Mouse (Mus musculus) lung, postnatal 25 days (tissue): ENCODE measurements at regions not wholly inside any gene's neighbourhood (a gene's known extent, or its start where the extent isn't known, plus 50 kb on each side); places are given as distances from the start of the nearest gene placed in this dataset.

Experiments
- DNase-seq: peaks from one replicate; pipeline ENCODE4 v3.0.0; 2022; ENCODE audit warnings: low spot score

DNA sequence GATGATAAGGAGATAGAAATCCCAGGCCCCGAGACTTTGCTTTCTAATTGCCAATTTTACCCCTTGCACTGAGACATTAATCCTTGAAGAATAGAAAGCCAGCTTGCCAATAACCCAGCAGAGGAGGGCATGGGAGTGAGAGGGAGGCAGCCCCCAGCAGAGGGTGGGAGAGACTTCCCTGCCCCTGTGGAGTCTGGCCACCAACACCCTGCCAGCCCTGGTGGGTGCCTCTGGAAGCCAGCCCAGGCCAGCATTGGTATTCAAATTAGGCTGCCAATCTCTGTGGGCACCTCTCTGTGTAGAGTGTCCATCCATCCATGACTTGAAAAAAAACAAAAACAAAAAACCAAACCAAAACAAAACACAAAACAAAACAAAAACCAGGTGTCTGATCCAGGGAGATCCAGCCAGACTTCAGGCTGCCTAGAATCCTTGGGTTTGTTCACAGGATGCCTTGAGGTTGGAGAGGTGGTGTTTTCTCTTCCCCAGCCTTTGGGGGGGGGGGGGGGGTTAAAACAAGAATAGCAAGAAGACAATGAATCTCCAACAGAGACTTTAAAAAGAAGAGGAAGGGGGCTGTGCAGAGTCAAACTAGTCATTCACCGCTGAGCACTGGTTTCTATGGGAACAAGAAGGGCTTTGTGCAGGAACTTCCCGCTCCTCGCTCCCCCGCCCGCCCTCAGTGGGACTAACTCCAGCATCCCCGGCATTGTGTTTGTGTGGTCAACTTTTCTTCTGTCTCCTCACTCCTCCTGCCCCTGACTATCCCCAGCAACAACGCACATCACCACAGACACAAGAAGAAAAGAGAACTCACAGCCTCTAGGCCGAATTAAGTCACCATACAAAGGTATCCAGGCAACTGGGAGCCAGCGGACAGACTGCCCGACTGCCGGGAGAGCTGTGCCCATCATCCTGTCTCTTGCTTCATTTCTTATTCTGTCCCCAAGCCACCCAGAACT is 236.3 kb upstream of the Pabpc6 start:
- no peak for DNase-seq

DNA sequence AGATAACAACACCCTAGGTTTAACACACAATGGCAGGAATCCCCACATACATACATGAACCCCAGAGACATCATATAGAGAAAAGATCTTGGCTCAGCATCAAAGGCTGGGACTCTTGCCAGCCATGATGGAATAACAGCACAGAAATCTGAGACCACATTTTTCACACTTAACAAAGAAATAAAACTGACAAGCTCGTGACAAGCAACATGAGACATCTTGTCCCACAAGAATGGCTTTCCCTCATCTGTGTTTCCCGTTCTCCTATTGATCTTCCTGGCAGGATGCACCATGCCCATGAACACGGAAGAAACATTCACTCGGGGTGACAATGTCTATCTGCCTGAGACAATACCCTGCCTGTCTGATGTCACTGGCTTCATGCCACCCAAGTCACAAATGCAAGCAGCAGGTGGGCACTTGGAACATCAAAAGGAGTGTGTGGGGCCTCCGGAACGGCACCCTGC is 235.0 kb upstream of the Pabpc6 start:
- DNase-seq, result peak; percentile 69

DNA sequence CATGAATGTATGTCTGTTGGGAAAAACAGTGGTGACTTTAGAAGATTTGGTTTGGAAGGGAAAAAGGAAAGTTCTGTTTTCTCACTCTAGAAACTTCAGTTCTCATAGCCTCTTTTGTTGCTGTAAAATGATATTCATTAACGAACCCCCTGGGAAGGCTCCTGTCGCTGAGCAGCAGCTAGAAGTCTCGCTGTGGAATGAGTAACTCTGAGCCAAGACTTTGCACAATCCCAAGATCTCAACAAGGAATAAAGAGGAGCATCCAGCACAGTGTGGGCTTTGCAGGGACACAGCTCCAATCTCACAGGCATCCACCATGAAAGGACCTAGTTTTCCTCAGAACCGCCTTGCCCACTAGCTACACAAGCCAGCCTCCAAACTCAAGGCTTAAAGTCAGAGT is 233.8 kb upstream of the Pabpc6 start:
- no peak for DNase-seq

DNA sequence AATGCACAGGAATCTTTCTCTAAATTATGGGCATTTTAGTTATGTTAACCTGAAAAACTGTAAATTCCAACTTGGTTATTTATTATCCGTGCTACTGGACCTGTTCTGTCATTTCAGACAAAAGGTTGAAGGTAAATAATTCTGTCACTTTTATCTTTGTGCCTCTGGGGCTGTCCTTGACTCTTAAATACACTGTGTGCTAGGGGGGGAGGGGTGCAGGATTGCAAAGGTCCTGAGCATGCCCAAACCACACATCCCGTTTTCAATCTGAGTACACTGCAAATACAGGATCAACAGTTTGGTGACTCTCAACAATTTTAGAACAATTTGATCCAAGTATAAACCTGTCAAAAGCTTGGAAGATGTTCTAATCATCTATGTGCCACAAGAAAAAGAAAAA is 227.4 kb upstream of the Pabpc6 start:
- DNase-seq, result no peak

DNA sequence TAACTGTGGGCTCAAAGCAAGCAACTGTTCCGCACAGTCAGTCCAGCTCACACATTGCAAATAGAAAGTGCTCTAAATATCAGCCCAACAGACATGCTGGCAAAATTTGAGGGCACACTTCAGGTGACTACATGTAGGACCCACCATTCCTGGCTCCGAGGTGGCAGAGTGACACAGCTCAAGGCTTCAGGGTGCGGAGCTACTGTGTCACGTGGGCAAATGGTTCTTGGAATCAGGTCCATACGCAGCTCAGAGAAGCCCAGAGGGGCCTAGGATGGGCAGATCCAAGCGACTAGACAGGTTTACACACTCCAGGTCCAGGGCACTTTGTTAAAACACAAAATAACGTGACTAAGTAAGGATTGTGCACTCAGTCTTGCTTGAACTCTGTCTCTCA is 226.2 kb upstream of the Pabpc6 start:
- DNase-seq, result no peak

DNA sequence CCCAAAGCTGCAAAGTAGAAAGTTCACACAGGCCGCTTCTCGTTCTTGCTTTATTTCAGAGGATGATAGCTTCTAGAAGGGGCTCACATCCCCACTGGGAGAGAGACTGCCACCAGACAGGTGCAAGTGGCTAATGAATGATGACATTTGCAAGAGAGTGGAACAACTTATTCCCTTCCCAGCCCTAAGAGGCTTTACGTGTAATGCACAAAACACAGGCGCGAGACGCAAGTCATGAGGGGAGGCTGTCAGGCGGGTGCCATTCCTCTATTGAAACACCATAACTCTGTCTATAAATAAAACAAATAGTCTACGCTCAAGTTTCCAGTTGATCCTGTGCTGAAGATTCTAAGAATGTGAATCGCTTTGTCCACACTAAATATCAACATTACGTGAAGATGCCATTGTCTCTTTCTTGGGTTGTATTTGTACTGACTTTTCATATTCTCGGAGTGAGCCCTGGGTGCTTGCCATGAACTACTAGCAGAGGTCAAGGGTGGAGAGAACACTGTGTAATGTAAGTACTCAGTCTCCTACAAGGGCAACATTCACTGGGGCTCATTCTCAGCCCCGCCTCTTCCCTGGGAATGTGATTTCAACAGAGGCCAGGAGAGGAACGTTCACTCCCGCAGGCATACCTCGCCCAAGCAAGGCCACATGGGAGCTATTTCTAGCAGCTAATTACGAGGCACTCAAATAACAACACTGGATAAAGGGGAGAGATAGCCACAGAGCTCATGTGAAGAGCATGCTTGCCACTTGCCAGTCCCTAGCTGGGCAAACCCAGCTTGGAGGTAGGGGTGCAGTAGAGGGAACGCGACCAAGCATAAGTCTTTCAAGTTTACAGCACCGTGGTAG is 225.5 kb upstream of the Pabpc6 start:
- DNase-seq, result peak; percentile 94

DNA sequence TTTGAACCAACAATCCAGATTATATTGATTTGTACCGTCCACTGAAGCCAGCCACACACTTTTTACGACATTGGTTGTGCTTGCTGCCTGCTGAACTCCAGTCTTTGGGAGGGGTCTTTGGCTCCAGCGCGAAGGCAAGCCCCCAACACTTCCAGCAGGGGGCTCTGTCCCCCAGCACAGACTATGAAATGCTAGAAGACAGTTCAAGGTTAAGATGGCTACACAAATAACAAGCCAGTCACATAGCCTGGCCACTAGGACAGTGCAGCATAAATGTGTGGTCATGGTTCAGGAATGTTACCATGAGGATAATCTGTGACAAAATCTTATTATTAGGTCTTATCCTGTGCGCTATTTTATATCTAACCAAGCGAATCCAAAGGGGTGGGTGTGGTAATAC is 224.4 kb upstream of the Pabpc6 start:
- DNase-seq, result no peak

DNA sequence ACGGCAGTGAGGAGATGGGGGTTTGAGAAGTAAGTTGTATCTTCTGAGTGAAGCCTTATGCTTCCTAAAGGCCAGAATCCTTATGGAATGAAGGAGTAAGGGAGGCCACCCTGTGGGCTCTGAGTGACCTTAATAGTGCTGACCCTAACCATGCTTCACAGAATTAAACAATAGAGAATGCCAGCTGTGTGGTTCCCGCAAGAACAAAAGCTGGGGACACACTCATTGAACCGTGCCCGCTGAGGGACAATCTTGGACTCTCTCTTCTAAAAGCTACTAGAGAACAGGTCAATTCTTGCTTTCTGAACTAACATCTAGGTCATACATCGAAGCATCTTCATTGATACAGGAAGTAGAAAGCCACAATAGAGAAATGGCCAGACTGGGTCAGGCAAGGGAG is 223.3 kb upstream of the Pabpc6 start:
- no peak for DNase-seq

DNA sequence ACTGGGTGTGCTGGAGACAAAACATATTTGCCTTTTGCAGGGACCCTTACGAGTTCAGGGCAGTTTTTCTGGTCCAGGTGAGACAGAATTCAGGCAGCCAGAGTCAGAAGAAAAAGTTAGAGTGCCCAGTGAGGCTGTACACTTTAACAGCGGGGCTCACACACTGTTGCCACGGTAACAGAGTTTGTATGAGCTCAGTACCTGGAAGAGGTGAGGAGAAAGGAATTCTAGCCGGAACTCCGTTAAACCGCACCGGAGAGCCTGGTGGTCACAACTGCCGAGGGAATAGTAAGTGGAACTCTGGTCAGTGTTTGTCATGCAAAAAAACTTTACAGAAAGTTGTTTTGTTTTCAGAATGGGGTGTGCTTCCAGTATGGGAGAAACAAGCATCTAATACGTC is 222.6 kb upstream of the Pabpc6 start:
- no peak for DNase-seq

DNA sequence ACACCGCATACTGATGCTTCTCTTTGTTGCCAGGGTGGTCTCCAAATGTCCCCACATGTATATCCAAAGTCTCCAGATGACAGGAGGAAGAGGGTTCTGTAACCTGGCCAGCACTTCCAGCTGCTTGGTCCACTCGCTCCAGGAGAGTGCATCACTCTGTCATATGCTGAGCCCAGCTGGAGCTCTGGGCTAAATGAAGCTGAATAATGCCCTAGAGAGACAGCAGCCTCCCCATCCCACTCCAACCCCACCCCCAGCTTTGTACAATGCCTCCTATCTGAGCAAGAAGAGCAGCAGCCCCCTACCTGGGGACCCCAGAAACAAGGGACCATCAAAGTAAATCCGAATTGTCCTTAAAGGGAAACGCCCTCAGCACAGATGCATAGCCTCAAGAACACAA is 219.0 kb upstream of the Pabpc6 start:
- no peak for DNase-seq

DNA sequence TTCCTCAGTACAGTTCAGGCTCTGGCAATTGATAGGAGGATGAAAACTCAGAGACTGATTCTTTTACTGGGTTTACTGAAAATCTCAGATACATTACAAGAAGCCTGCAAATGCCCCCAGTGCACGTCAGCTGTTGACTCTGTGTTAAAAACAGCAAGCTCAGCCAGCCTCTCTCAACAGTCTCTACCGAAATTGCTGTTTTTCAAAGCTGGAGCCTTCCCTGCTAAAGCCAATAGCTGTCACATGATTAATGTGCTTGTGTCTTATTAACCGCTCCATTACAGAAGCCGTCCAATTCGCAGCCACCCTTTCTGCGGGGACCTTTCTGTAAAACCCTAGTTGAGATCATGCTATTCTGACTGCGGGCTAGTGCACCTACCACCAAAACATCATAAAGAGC is 215.6 kb upstream of the Pabpc6 start:
- no peak for DNase-seq

DNA sequence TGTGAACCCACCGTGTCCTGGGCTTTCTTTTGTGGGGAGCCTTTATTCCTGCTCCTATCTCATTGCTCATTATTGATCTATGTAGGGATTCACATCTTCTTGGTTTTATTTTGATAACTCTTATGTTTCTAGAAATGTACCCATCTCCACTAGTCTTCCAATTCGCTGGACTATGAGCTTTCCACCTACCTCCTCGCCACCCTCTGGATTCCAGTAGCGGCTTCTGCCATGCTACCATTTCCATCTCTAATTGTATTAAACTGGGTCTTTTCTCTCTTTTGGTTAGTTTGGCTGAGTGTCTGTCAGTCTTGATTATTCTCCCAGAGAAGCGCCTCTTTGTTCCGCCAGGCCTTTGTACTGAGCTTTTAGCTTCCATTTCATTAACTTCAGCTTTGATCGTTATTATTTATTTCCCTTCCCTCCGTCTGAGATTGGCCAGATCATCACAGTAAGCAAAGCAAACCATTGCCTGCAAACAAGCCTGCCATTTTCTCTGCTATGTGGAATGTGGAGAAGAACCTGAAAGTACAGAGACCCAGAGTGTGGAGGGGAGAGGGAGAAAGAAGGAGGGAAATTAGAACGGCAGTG is 213.2 kb upstream of the Pabpc6 start:
- no peak for DNase-seq

DNA sequence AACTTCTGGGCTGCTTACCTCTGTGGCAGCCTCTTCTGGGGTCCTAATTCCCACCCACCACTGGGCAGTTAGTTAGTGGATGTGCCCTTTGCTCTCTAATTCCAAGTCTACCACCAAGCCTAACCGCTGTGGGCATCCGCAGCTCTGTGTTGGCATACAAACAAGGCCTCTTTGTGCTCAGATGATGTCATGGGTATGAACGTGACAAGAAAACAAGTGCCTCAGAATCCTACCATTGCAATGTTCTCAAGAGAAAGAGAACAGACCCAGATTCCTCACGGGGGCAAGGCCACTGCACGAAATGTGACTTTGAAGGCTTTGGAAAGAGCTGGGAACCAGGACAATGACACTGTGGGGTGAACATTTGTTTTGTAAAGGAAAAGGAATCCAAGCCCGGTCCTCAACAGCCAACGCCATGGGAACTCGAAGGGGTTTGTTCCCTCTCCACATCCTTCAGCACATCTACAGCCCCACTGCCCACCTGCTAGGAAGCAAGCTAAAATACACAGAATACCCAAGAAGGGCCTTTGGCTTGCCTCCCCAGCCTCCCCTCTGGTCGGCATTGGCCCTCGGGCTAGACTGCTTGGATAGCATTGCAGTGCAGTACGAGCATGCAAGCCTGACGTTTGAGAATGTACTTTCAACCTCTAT is 210.2 kb upstream of the Pabpc6 start:
- DNase-seq, result no peak

DNA sequence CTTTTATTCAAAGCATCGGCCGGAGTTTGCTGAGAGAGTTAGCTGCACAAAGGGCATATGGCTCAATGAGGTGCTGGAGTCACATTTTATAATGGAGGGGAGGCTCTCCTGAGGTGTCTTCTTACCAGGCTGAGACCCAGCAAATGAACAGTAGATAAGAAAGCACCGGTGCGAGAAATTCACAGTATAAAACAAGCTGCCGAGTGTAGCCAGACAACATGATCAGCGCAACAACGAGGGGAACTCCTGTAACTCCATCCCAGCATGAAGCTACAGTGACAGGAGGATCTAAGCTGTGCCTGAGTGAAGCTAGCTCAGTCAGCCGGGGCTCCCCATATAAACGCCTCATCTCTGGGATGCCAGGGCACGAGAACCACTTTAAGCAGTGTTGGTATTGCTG is 204.2 kb upstream of the Pabpc6 start:
- no peak for DNase-seq

DNA sequence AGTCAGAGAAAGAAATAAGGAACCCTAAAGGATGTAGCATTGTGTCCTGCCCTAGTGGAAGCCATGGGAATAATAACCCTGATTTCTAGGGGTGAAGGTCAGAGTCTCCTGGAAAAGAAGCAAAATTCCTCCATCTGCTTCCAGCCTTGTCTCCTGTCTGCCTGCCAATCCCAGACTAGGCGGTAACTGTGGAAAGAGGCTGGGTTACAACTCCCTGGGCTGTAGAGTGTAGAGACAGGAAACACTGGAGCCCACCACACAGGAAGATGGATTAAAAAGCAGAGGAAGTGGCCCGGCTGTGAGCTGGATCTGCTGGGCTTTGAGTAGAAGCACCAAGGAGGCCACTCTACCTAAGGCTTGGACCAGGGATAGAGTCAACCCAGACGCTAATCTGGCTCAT is 200.7 kb upstream of the Pabpc6 start:
- DNase-seq, result peak; percentile 30

DNA sequence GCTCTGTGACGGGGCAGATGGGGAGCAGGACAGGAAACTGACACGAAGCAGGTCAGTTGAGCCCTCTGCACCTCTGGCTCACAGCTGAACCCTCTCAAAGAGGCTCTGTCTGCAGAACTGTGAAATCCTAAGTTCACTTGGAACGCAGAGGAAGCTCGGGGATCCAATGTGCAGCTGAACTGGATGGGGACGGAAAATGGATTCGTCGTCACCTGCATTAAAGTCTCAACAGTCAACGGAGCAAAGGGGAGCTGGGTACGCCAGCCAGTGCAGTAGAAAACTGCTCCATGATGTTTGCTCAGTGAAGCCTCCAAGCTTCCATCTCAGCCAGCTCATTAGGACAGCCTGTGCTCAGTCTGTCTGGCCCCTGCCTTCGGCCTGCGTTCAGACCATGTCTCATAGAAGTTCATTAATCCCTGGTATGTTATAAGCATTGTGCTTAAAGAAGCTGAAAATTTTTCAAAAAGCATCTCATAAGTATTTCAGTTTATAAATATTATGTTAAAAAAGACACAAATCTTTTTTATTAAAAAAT is 199.3 kb upstream of the Pabpc6 start:
- DNase-seq, result peak; percentile 16

DNA sequence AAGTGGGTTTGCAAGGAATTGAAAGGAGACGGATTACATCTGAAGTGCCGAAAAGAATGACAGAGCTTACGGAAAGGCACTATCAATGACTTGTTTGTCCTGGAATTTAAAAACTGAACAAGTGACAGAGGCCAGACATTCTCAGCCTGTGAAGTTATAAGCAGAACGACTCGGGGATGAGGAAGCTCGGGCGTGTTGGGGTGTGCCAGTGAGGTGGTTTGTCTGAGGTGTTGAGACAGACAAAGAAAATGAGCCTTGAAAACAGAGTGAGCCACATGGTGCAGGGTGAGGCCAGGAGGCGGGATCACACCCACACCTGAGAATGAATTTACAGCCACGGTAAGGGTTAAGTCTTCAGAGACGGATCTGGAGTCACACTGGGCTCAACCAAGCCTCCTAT is 194.7 kb upstream of the Pabpc6 start:
- no peak for DNase-seq

DNA sequence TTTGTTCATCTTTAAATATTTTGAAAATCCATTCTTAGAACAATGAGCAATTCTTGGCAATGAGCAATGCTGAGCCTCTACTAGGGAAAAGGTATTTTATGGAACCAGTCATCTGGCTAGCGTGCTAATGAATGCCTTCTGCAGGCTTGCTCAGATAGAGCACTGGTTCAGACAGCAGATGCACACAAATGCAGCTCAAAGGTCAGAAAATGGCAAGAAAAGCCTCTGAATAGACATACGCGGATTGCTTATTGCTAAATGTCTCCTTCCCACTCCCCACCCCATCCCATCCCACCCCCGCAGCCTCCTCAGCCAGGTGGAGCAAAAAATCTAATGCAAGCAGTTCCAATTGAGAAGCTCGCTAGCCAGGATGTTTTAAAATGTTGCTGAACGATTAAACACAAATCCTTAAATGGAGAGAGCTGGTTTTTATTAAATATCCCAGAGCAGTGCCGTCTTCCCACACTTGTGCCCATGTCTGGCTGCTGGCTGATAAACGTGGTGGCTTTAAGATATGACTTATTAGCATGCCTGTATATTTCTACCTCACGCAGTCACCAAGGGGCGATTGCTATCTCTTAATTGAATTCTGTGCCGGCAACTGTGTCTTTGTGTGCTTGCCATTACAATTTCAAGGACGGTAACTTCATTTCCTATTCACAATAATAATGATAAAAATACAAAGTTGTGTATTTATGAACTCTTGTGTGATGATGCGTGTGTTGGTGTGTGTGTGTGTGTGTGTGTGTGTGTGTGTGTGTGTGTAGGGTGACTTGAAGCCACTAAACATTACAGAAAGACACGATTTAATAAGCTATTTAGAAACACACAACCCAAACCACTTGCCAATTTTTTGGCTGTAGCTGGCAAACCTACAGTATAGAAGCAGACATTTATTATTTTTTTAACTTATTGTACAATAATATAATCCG is 192.7 kb upstream of the Pabpc6 start:
- no peak for DNase-seq

DNA sequence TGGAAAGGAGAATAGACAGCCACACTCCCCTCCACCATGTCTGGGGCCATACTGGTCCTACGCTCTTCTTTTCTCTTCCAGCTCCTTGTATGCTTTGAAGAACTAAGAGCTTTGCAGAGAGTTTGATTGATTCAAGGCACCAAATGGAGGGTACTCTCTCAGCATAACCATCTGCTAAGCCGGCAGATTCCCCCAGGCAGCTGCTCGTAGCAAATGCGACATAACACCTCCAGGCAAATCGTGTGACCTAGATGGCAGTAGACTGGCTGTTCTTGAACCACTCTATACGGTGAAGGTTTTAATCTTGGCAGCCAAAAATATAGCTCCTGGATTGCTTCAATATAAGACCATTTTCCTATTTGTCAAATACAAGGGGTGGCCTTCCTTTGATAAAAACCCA is 191.8 kb upstream of the Pabpc6 start:
- no peak for DNase-seq

DNA sequence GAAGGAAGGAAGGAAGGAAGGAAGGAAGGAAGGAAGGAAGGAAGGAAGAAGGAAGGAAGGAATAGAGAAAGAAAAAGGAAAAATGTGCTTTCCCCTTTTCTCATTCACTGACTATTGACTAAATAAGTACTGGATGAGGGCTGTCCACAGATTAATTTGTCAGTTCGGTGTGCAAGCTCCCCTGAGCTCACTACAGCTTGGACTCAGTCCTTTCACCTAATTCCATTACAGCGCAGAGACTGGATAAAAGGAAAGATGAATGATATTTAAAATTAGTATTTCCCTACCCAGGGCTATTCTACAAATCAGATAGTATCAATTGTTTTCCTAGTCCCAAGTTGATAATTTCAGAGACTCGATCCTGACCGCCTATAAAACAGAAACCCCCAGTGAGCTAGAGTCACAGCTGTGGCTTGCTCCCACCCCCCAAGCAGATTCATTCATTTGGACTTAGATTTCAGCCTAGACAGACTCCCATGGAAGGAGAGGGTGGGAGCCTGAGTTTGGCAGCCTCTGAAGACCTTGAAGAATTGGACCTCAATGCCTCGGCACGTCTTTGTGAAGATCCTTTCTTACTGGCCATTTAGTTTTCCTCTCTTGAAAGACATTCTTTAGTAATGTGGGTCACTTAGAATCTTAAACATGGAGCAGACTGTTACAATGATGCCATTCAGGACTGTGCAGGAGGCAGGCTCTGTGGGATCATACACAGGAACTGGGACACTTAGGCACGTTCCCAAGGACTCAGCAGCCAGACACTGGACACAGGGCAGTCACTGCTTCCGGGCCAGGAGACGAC is 179.2 kb upstream of the Pabpc6 start:
- no peak for DNase-seq
